Mouse (Mus musculus): ENCODE measurements at regions not wholly inside any gene's neighbourhood (a gene's known extent, or its start where the extent isn't known, plus 50 kb on each side); places are given as distances from the start of the nearest gene placed in this dataset.

GRCm38 (mm10) chr17:70942478-70942877 is 60.0 kb upstream of the Myom1 start:
- Histone ChIP-seq H3K27ac (ENCODE audit: low read depth, low read length) (no peak overlapping the region), H3K36me3 (ENCODE audit: control insufficient read depth, insufficient read depth) (no peaks in the 10 kb centered on the region), H3K9me3 (ENCODE audit: control insufficient read depth) (no peaks in the 10 kb centered on the region), H3K4me1 (replicated peaks; ENCODE audit: control insufficient read depth, insufficient read depth, low read length) (no peaks in the 10 kb centered on the region), H3K4me2 (replicated peaks; ENCODE audit: low read depth) (no peak overlapping the region), H3K4me3 (ENCODE audit: low read depth, low read length) (no peak overlapping the region), H3K9ac (ENCODE audit: low read depth, low read length) (no peak overlapping the region), H3K27me3 (replicated peaks; ENCODE audit: control insufficient read depth, insufficient read depth, low read length) (no peaks in the 10 kb centered on the region)
- ATAC-seq, result no peak
- TF ChIP-seq CTCF (IDR thresholded peaks at IDR 0.05; ENCODE audit: low read depth), result 0 out of 2 replicates have a peak, but pooled peaks have one; percentile 5
- 87% methylated on average over 5 of the region's 5 CpGs for WGBS

DNA sequence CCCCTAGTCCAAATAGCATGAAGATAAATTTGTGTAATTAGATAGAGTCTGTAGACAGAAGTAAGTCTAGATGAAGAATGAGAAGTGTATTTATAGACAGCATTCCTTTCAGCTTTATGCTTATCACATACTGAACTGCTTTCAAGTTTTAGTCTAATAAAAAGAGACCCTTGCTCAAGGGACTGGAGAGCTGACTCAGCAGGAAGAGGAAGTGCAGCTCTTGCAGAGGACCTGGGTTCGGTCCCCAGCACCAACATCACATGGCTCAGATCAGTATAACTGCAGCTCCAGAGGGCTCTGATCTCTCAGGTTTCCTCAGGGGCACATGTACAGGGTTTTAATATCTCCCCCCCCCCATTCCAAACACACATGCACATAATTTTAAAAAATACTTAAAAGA is 68.2 kb upstream of the Myom1 start:
- no peaks in the 10 kb centered on the region for H3K9me3 ChIP-seq (ENCODE audit: control insufficient read depth)
- no peak overlapping the region for H3K27ac ChIP-seq (ENCODE audit: low read depth, low read length)
- H3K27me3 ChIP-seq (replicated peaks; ENCODE audit: control insufficient read depth, insufficient read depth, low read length), result no peaks in the 10 kb centered on the region
- H3K4me1 ChIP-seq (replicated peaks; ENCODE audit: control insufficient read depth, insufficient read depth, low read length), result no peaks in the 10 kb centered on the region; the same call in 1 of the 2 replicates
- no peak overlapping the region for H3K4me2 ChIP-seq (replicated peaks; ENCODE audit: low read depth)
- H3K9ac ChIP-seq (ENCODE audit: low read depth, low read length), result no peak overlapping the region
- no peak overlapping the region for H3K4me3 ChIP-seq (ENCODE audit: low read depth, low read length)
- no peak for TF ChIP-seq CTCF (IDR thresholded peaks at IDR 0.05; ENCODE audit: low read depth)
- ATAC-seq, result no peak
- H3K36me3 ChIP-seq (ENCODE audit: control insufficient read depth, insufficient read depth), result no peaks in the 10 kb centered on the region
- 88% methylated on average over 1 of the region's 1 CpGs for WGBS

- Histone ChIP-seq H3K36me3 (ENCODE audit: control insufficient read depth, insufficient read depth) (no peaks in the 10 kb centered on the region), H3K4me3 (ENCODE audit: low read depth, low read length) (no peak overlapping the region), H3K27ac (ENCODE audit: low read depth, low read length) (no peak overlapping the region), H3K4me2 (replicated peaks; ENCODE audit: low read depth) (no peak overlapping the region), H3K9ac (ENCODE audit: low read depth, low read length) (no peak overlapping the region), H3K27me3 (replicated peaks; ENCODE audit: control insufficient read depth, insufficient read depth, low read length) (no peaks in the 10 kb centered on the region), H3K9me3 (ENCODE audit: control insufficient read depth) (no peaks in the 10 kb centered on the region), H3K4me1 (replicated peaks; ENCODE audit: control insufficient read depth, insufficient read depth, low read length) (no peaks in the 10 kb centered on the region; the same call in 1 of the 2 replicates)
- TF ChIP-seq CTCF (IDR thresholded peaks at IDR 0.05; ENCODE audit: low read depth), result no peak
- no peak for ATAC-seq
- WGBS, result 32% methylated on average over 4 of the region's 4 CpGs
These were observed 69.0 kb upstream of the Myom1 start for GRCm38 (mm10) chr17:70933122-70934050.

GRCm38 (mm10) chr17:70932565-70932964 is 69.9 kb upstream of the Myom1 start:
- no peaks in the 10 kb centered on the region; the same call in 1 of the 2 replicates for H3K4me1 ChIP-seq (replicated peaks; ENCODE audit: control insufficient read depth, insufficient read depth, low read length)
- no peaks in the 10 kb centered on the region for H3K27me3 ChIP-seq (replicated peaks; ENCODE audit: control insufficient read depth, insufficient read depth, low read length)
- no peak for TF ChIP-seq CTCF (IDR thresholded peaks at IDR 0.05; ENCODE audit: low read depth)
- no peaks in the 10 kb centered on the region for H3K9me3 ChIP-seq (ENCODE audit: control insufficient read depth)
- no peak overlapping the region for H3K27ac ChIP-seq (ENCODE audit: low read depth, low read length)
- no peak for ATAC-seq
- H3K9ac ChIP-seq (ENCODE audit: low read depth, low read length), result no peak overlapping the region
- H3K36me3 ChIP-seq (ENCODE audit: control insufficient read depth, insufficient read depth), result no peaks in the 10 kb centered on the region
- no peak overlapping the region for H3K4me3 ChIP-seq (ENCODE audit: low read depth, low read length)
- no peak overlapping the region for H3K4me2 ChIP-seq (replicated peaks; ENCODE audit: low read depth)

DNA sequence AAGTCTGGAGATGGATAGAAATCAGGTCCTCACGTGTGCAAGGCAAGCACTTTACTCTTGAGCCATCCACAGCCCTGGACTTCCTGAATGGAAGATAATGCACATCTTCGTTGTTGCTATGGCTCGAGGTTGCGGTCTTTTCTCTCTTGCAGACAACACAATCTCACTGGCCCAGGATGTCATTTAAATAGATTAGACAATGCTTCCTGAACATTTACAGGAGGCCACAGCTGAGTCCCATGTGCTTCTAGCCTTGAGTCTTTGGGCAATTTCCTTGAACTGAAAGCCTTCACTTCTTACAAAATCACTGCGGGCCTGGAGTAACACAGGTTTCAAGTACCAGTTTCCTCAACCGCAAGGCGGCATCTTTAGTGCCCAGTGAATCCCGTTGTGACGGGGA is 71.8 kb upstream of the Myom1 start:
- whole genome bisulfite sequencing, result 89% methylated on average over 9 of the region's 9 CpGs
- Histone ChIP-seq H3K9me3 (ENCODE audit: control insufficient read depth) (no peaks in the 10 kb centered on the region), H3K4me2 (replicated peaks; ENCODE audit: low read depth) (no peak overlapping the region), H3K27me3 (replicated peaks; ENCODE audit: control insufficient read depth, insufficient read depth, low read length) (no peaks in the 10 kb centered on the region), H3K4me1 (replicated peaks; ENCODE audit: control insufficient read depth, insufficient read depth, low read length) (no peaks in the 10 kb centered on the region; the same call in 1 of the 2 replicates), H3K9ac (ENCODE audit: low read depth, low read length) (no peak overlapping the region), H3K4me3 (ENCODE audit: low read depth, low read length) (no peak overlapping the region), H3K27ac (ENCODE audit: low read depth, low read length) (no peak overlapping the region), H3K36me3 (ENCODE audit: control insufficient read depth, insufficient read depth) (no peaks in the 10 kb centered on the region)
- no peak for ATAC-seq
- TF ChIP-seq CTCF (IDR thresholded peaks at IDR 0.05; ENCODE audit: low read depth), result no peak

DNA sequence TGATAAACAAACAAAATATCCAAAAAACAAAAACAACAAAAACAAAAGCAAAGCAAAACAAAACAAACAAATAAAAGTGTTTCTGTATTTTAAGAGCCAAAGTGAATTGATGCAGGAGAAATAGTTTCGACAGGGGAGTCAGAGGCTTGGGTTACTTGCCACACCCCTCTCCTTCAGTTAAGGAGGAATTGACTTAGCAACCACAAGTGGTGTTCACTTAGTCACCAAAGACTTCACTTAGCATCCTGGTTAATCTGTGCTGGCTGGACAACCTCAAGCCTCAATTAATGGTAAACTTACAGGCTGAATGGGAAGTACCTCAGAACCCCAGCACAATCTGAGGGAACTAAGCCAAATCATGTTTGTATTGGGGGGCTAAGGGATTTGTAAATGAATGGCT is 72.9 kb upstream of the Myom1 start:
- no peaks in the 10 kb centered on the region for H3K9me3 ChIP-seq (ENCODE audit: control insufficient read depth)
- no peak overlapping the region for H3K4me3 ChIP-seq (ENCODE audit: low read depth, low read length)
- no peaks in the 10 kb centered on the region; the same call in 1 of the 2 replicates for H3K4me1 ChIP-seq (replicated peaks; ENCODE audit: control insufficient read depth, insufficient read depth, low read length)
- H3K27ac ChIP-seq (ENCODE audit: low read depth, low read length), result no peak overlapping the region
- no peak for TF ChIP-seq CTCF (IDR thresholded peaks at IDR 0.05; ENCODE audit: low read depth)
- H3K4me2 ChIP-seq (replicated peaks; ENCODE audit: low read depth), result no peak overlapping the region
- H3K27me3 ChIP-seq (replicated peaks; ENCODE audit: control insufficient read depth, insufficient read depth, low read length), result no peaks in the 10 kb centered on the region
- H3K36me3 ChIP-seq (ENCODE audit: control insufficient read depth, insufficient read depth), result no peaks in the 10 kb centered on the region
- 79% methylated on average over 1 of the region's 1 CpGs for WGBS
- no peak for ATAC-seq
- no peak overlapping the region for H3K9ac ChIP-seq (ENCODE audit: low read depth, low read length)
